8 mouse cellular contexts compared by ENCODE assay signal in the genomic region with DNA sequence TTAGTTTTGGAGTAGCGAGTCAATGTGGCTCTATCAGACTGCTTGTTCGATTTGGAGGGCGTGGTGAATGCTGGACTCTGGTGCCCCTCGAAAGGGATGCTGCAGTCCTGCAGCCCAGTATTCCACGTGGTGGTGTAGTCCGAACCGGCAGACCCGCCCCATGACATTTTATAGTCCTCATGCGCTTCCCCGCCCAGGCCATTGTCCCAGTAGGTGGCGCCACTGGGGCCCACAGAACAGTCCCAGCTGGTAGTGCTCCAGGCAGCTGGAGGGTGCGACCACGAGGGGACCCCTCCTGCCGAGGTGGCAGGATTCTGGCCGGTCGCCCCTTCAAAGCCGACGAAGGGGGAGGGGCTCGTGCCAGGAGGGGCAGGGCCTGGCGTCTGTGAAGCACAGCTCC. TPM values are rescaled to one million over a fixed set of nuclear protein-coding genes. Genes with fewer than 3 reads are reported as not detected.
DNase-seq lines count a peak whose midpoint lies in the region; ATAC-seq and TF ChIP-seq lines count a peak whose summit lies in the region.

No protein-coding gene starts in this region.

- H3K9ac ChIP-seq in ES-E14 (ENCODE audit: insufficient read depth, low read depth, low read length, poor library complexity, severe bottlenecking): peak overlapping the region; percentile 44; the same call in 1 of the 2 replicates
- H3K9ac ChIP-seq in embryonic facial prominence, embryonic 11.5 days (replicated peaks; ENCODE audit: low read length): 0 out of 2 replicates have a peak overlapping the region, but pooled peaks have one; percentile 27
- H3K9ac ChIP-seq in hindbrain, embryonic 11.5 days (ENCODE audit: low read depth, low read length): no peak overlapping the region
- no peak overlapping the region for H3K9ac ChIP-seq in midbrain, embryonic 16.5 days (ENCODE audit: low read depth, low read length)

- no peaks in the 10 kb centered on the region for H3K9me3 ChIP-seq in ES-E14 (ENCODE audit: control insufficient read depth, insufficient read depth, low read depth, low read length)
- no peaks in the 10 kb centered on the region for H3K9me3 ChIP-seq in embryonic facial prominence, embryonic 11.5 days (replicated peaks; ENCODE audit: control insufficient read depth, low read length)
- no peaks in the 10 kb centered on the region for H3K9me3 ChIP-seq in hindbrain, embryonic 11.5 days (ENCODE audit: control insufficient read depth, low read length)
- H3K9me3 ChIP-seq in midbrain, embryonic 16.5 days (replicated peaks; ENCODE audit: control insufficient read depth, low read length, poor library complexity, severe bottlenecking): no peaks in the 10 kb centered on the region

- peak overlapping the region; percentile 27 for H3K4me2 ChIP-seq in embryonic facial prominence, embryonic 11.5 days (ENCODE audit: low read depth, low read length)
- no peak overlapping the region for H3K4me2 ChIP-seq in hindbrain, embryonic 11.5 days (replicated peaks; ENCODE audit: low read depth, low read length)
- H3K4me2 ChIP-seq in midbrain, embryonic 16.5 days (ENCODE audit: low read length): 0 out of 2 replicates have a peak overlapping the region, but pooled peaks have one; percentile 17

- no peak overlapping the region for H3K27ac ChIP-seq in ES-E14 (ENCODE audit: insufficient read depth, low read depth, low read length, poor library complexity, severe bottlenecking)
- H3K27ac ChIP-seq in embryonic facial prominence, embryonic 11.5 days (replicated peaks; ENCODE audit: low read depth, low read length): no peak overlapping the region
- no peak overlapping the region for H3K27ac ChIP-seq in hindbrain, embryonic 11.5 days (ENCODE audit: low read depth, low read length)
- H3K27ac ChIP-seq in midbrain, embryonic 16.5 days (ENCODE audit: low read length): no peak overlapping the region
- no peak overlapping the region for H3K27ac ChIP-seq in thymus, adult 2 months (ENCODE audit: control insufficient read depth, insufficient read depth, low read length)

- TF ChIP-seq CTCF in thymus, adult 2 months (IDR thresholded peaks at IDR 0.05; ENCODE audit: borderline replicate concordance, control insufficient read depth, extremely low read depth, insufficient read depth, low read length, poor library complexity): peak; percentile 71; the same call in 1 of the 2 replicates

- H3K4me3 ChIP-seq in ES-E14 (ENCODE audit: insufficient read depth in 1 of 2, low read depth in 1 of 2, low read length in 2 of 2, poor library complexity in 1 of 2, severe bottlenecking in 1 of 2): peak overlapping the region; percentile 43 to 44
- H3K4me3 ChIP-seq in embryonic facial prominence, embryonic 11.5 days (ENCODE audit: low read depth, low read length): peak overlapping the region; percentile 16
- H3K4me3 ChIP-seq in hindbrain, embryonic 11.5 days (ENCODE audit: low read depth, low read length): peak overlapping the region; percentile 1; the same call in 1 of the 2 replicates
- H3K4me3 ChIP-seq in midbrain, embryonic 16.5 days (ENCODE audit: low read depth, low read length): no peak overlapping the region
- H3K4me3 ChIP-seq in thymus, adult 2 months (ENCODE audit: control insufficient read depth, insufficient read depth, low read length): no peak overlapping the region

- peaks cover 7 to 25% of the 10 kb centered on the region in 2 experiments; a peak in 3 of 4 replicates for H3K4me1 ChIP-seq in ES-E14 (ENCODE audit: control insufficient read depth in 2 of 2, insufficient read depth in 2 of 2, low read length in 2 of 2, poor library complexity in 1 of 2)
- H3K4me1 ChIP-seq in embryonic facial prominence, embryonic 11.5 days (ENCODE audit: control insufficient read depth, insufficient read depth, low read length): peaks cover 4% of the 10 kb centered on the region
- no peaks in the 10 kb centered on the region for H3K4me1 ChIP-seq in hindbrain, embryonic 11.5 days (replicated peaks; ENCODE audit: control insufficient read depth, insufficient read depth, low read length)
- 0 out of 2 replicates have a peak, but pooled peaks cover 3% of the 10 kb centered on the region for H3K4me1 ChIP-seq in midbrain, embryonic 16.5 days (ENCODE audit: control insufficient read depth, insufficient read depth, low read length)
- no peaks in the 10 kb centered on the region for H3K4me1 ChIP-seq in thymus, adult 2 months (replicated peaks; ENCODE audit: control insufficient read depth, insufficient read depth, low read length)

- in situ Hi-C loops in ES-E14 (cut with MboI; ENCODE audit: low sequenced_read_pairs in 2 of 2, unreplicated experiment in 2 of 2): no loop called here

- DNase-seq in cerebellum, postnatal 14 days: peak; percentile 50 to 81
- no peak for DNase-seq in cerebellum, adult 9-11 months
- DNase-seq in ES-E14 (ENCODE audit: low read depth, low spot score) (peak; percentile 83), liver (peak; percentile 68)
- peak; percentile 77 for DNase-seq in embryonic facial prominence, embryonic 11.5 days (ENCODE audit: low spot score)
- DNase-seq in hindbrain, embryonic 11.5 days (ENCODE audit: low spot score): peak; percentile 78
- peak; percentile 59 for DNase-seq in thymus, adult 2 months

- no peaks in the 10 kb centered on the region for H3K36me3 ChIP-seq in ES-E14 (ENCODE audit: control insufficient read depth, insufficient read depth, low read length, poor library complexity, severe bottlenecking)
- no peaks in the 10 kb centered on the region for H3K36me3 ChIP-seq in embryonic facial prominence, embryonic 11.5 days (replicated peaks; ENCODE audit: control insufficient read depth, insufficient read depth, low read depth, low read length)
- no peaks in the 10 kb centered on the region for H3K36me3 ChIP-seq in hindbrain, embryonic 11.5 days (ENCODE audit: control insufficient read depth, insufficient read depth, low read length)
- no peaks in the 10 kb centered on the region for H3K36me3 ChIP-seq in midbrain, embryonic 16.5 days (ENCODE audit: control insufficient read depth, insufficient read depth, low read length)
- H3K36me3 ChIP-seq in thymus, adult 2 months (ENCODE audit: control insufficient read depth, insufficient read depth, low read length): no peaks in the 10 kb centered on the region

- ATAC-seq in embryonic facial prominence, embryonic 11.5 days (replicated peaks; ENCODE audit: insufficient number of reproducible peaks, low FRiP score, low TSS enrichment, low read depth): peak; percentile 74; the same call in 1 of the 2 replicates
- peak; percentile 43; the same call in 1 of the 2 replicates for ATAC-seq in hindbrain, embryonic 11.5 days (ENCODE audit: low FRiP score)
- no peak; the same call in 1 of the 2 replicates for ATAC-seq in midbrain, embryonic 16.5 days

- no peak for TF ChIP-seq POLR2A in thymus, adult 2 months (IDR thresholded peaks at IDR 0.05; ENCODE audit: control insufficient read depth, extremely low read depth, insufficient read depth, low read length, poor library complexity)

- H3K27me3 ChIP-seq in embryonic facial prominence, embryonic 11.5 days (ENCODE audit: control insufficient read depth, insufficient read depth, low read length): peaks cover 41% of the 10 kb centered on the region
- peaks cover 49% of the 10 kb centered on the region for H3K27me3 ChIP-seq in hindbrain, embryonic 11.5 days (ENCODE audit: control insufficient read depth, insufficient read depth, low read length)
- H3K27me3 ChIP-seq in midbrain, embryonic 16.5 days (ENCODE audit: control insufficient read depth, insufficient read depth, low read depth, low read length): peaks cover 59% of the 10 kb centered on the region
- peaks cover 20% of the 10 kb centered on the region for H3K27me3 ChIP-seq in thymus, adult 2 months (ENCODE audit: control insufficient read depth, insufficient read depth, low read length)

- WGBS in embryonic facial prominence, embryonic 11.5 days: 1% methylated on average over 20 of the region's 20 CpGs
- 1% methylated on average over 20 of the region's 20 CpGs for WGBS in hindbrain, embryonic 11.5 days
- WGBS in midbrain, embryonic 16.5 days: under 1% methylated on average over 20 of the region's 20 CpGs
- WGBS in thymus, adult 2 months: 6% methylated on average over 20 of the region's 20 CpGs

RNA-seq across cellular contexts. Expression of gene Etv2, which starts 1.0 kb away (rescaled TPM):
- 1.5 and 2.1 TPM in 2 replicates for total RNA-seq in ES-E14 (2012; rRNA removed)
- polyA plus RNA-seq in embryonic facial prominence, embryonic 11.5 days (2014; fragmentation: Nextera tagmentation; extraction: Ambion mirVana): 0.20 TPM in 1 of 2 replicates, not detected in the other
- not detected in 2 replicates for polyA plus RNA-seq in hindbrain, embryonic 11.5 days (2014; fragmentation: Nextera tagmentation; extraction: Ambion mirVana)
- polyA plus RNA-seq in midbrain, embryonic 16.5 days (2015; fragmentation: Nextera tagmentation; extraction: Ambion mirVana): not detected in 2 replicates
- 0.13 TPM in 1 of 2 replicates, not detected in the other for polyA plus RNA-seq in thymus, adult 2 months (2012; rRNA removed)

RNA-seq across cellular contexts. Expression of gene Cox6b1, which starts 8.7 kb away (rescaled TPM):
- 478 and 576 TPM in 2 replicates for total RNA-seq in ES-E14 (2012; rRNA removed)
- polyA plus RNA-seq in embryonic facial prominence, embryonic 11.5 days (2014; fragmentation: Nextera tagmentation; extraction: Ambion mirVana): 700 and 782 TPM in 2 replicates
- polyA plus RNA-seq in hindbrain, embryonic 11.5 days (2014; fragmentation: Nextera tagmentation; extraction: Ambion mirVana): 816 and 817 TPM in 2 replicates
- 1,035 and 1,037 TPM in 2 replicates for polyA plus RNA-seq in midbrain, embryonic 16.5 days (2015; fragmentation: Nextera tagmentation; extraction: Ambion mirVana)
- polyA plus RNA-seq in thymus, adult 2 months (2012; rRNA removed): 283 and 388 TPM in 2 replicates

RNA-seq across cellular contexts. Expression of gene Rbm42, which starts 15.5 kb away (rescaled TPM):
- total RNA-seq in ES-E14 (2012; rRNA removed): 66.5 and 86.0 TPM in 2 replicates
- polyA plus RNA-seq in embryonic facial prominence, embryonic 11.5 days (2014; fragmentation: Nextera tagmentation; extraction: Ambion mirVana): 108 and 118 TPM in 2 replicates
- polyA plus RNA-seq in hindbrain, embryonic 11.5 days (2014; fragmentation: Nextera tagmentation; extraction: Ambion mirVana): 119 and 123 TPM in 2 replicates
- polyA plus RNA-seq in midbrain, embryonic 16.5 days (2015; fragmentation: Nextera tagmentation; extraction: Ambion mirVana): 127 and 132 TPM in 2 replicates
- polyA plus RNA-seq in thymus, adult 2 months (2012; rRNA removed): 117 and 129 TPM in 2 replicates

RNA-seq across cellular contexts. Expression of gene Upk1a, which starts 22.0 kb away (rescaled TPM):
- 1.8 and 2.5 TPM in 2 replicates for total RNA-seq in ES-E14 (2012; rRNA removed)
- polyA plus RNA-seq in embryonic facial prominence, embryonic 11.5 days (2014; fragmentation: Nextera tagmentation; extraction: Ambion mirVana): 0.14 and 0.35 TPM in 2 replicates
- 0.54 and 1.2 TPM in 2 replicates for polyA plus RNA-seq in hindbrain, embryonic 11.5 days (2014; fragmentation: Nextera tagmentation; extraction: Ambion mirVana)
- polyA plus RNA-seq in midbrain, embryonic 16.5 days (2015; fragmentation: Nextera tagmentation; extraction: Ambion mirVana): 0.29 and 0.46 TPM in 2 replicates
- polyA plus RNA-seq in thymus, adult 2 months (2012; rRNA removed): 4.5 and 7.5 TPM in 2 replicates

RNA-seq across cellular contexts. Expression of gene Haus5, which starts 30.2 kb away (rescaled TPM):
- 25.1 and 41.4 TPM in 2 replicates for total RNA-seq in ES-E14 (2012; rRNA removed)
- polyA plus RNA-seq in embryonic facial prominence, embryonic 11.5 days (2014; fragmentation: Nextera tagmentation; extraction: Ambion mirVana): 50.1 and 53.1 TPM in 2 replicates
- 40.3 and 41.8 TPM in 2 replicates for polyA plus RNA-seq in hindbrain, embryonic 11.5 days (2014; fragmentation: Nextera tagmentation; extraction: Ambion mirVana)
- 24.4 and 26.9 TPM in 2 replicates for polyA plus RNA-seq in midbrain, embryonic 16.5 days (2015; fragmentation: Nextera tagmentation; extraction: Ambion mirVana)
- polyA plus RNA-seq in thymus, adult 2 months (2012; rRNA removed): 41.2 and 47.7 TPM in 2 replicates

Comparison
In these comparisons a context has a peak if more than half of its experiments do, and no peak if none do; other contexts are left out.
1. H3K4me3 ChIP-seq: peak in ES-E14 (2 of 2), embryonic facial prominence, embryonic 11.5 days (single experiment) and hindbrain, embryonic 11.5 days (single experiment); none in midbrain, embryonic 16.5 days (single experiment) and thymus, adult 2 months (single experiment).
2. H3K9ac ChIP-seq: peak in ES-E14 (single experiment) and embryonic facial prominence, embryonic 11.5 days (single experiment); none in hindbrain, embryonic 11.5 days (single experiment) and midbrain, embryonic 16.5 days (single experiment).